Mouse (Mus musculus): Measurements from ENCODE around the gene Zdhhc5. TPM values are rescaled to one million over a fixed set of nuclear protein-coding genes. Genes with fewer than 3 reads are reported as not detected.
A peak's percentile ranks its signal among the peaks of the same experiment; 100 is the strongest.
"Not testable (repeated sequence)": the region's sequence is repeated elsewhere in the genome, so short reads cannot be mapped to it uniquely, and the experiment has no call there.

Gene Zdhhc5
- polyA plus RNA-seq, 2 experiments from 2014 or later = 10.1 to 12.5 TPM

DNA sequence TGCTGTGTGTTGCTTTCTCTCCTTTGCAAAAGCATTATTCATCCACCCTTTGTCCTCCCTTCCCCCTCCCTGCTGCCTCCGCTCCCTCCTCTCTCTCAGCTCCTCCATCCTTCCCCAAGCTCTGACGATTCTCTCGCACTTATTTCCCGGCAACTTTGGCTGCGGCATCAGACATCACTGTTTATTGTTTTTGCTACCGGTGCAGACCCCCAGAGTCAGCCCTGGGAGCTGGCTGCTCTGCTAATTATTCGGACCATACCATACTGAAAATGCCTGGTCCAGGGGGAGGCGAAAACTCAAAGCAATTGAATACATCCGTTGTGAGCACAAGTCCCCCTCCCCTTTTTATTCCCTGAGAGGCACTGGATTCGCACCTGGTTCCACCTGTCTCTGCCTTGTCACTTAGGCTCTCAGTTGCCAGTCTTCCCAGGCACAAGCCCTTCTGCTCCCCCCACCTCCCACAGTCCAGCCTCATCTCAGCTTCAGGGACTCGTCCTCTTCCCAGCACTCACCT, 19.4 kb upstream of the Zdhhc5 start:
- ATAC-seq = peak; percentile 33

- ATAC-seq = peak; percentile 84
Observed at GRCm38 (mm10) chr2:84733579-84734300, 18.8 kb upstream of the Zdhhc5 start, which contains the start of gene Ypel4. Gene Ypel4, plus strand, starts transcription at chr2:84734058.

GRCm38 (mm10) chr2:84732394-84732793, 17.4 kb upstream of the Zdhhc5 start:
- no peak for ATAC-seq

GRCm38 (mm10) chr2:84731206-84731605, 16.2 kb upstream of the Zdhhc5 start:
- no peak for ATAC-seq

DNA sequence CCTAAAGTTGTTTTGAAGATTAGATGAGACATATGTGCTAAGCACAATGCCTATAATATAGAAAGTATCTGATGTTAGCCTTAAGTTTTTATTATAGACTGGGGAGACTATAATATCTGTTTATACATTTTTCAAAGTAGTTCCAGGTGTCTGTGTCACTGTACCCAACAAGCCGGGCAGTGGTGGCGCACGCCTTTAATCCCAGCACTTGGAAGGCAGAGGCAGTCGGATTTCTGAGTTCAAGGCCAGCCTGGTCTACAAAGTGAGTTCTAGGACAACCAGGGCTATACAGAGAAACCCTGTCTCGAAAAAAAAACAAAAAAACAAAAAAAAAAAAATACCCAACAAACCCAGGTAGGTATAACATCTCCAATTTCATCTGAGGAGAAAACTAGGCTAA, 13.2 kb upstream of the Zdhhc5 start:
- ATAC-seq = not testable (repeated sequence)

GRCm38 (mm10) chr2:84727172-84727858, 12.3 kb upstream of the Zdhhc5 start, which contains the start of gene Clp1:
Gene Clp1, minus strand, starts transcription at chr2:84727350.
- ATAC-seq = peak; percentile 98

DNA sequence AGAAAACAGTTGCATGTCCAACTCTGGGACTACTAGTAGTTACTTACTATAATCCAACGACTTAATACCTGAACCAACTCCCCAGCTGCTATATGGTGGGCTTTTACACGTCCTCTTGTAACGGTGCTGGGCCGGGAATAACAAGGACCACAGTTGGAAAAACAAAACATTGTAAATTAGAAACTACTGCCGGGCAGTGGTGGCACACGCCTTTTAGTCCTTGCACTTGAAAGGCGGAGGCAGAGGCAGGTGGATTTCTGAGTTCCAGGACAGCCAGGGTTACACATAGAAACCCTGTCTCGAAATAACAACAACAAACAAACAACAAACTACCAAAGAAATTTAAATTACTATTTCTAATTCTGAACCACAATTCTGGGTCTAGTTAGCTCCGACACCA, 11.7 kb upstream of the Zdhhc5 start:
- ATAC-seq = no peak

DNA sequence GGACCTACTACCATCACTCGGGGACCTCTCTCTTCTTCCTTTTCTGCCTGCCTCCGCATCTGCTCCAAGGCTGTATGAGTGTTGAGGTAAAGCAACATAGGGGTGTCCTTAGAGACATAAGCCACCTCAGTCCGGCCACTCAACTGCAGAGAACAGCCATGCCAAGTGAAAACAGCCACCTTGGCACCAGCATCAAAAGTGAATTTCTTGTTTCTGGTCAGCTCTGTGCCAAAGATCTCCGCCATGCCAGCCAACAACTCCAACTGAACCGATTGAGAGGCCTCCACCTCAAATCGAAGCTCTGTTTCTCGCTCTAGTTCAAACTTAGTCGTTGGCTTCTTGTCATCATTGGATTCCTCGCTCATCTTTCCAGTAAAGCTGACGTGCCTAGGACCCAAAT, 10.8 kb upstream of the Zdhhc5 start:
- ATAC-seq = no peak

DNA sequence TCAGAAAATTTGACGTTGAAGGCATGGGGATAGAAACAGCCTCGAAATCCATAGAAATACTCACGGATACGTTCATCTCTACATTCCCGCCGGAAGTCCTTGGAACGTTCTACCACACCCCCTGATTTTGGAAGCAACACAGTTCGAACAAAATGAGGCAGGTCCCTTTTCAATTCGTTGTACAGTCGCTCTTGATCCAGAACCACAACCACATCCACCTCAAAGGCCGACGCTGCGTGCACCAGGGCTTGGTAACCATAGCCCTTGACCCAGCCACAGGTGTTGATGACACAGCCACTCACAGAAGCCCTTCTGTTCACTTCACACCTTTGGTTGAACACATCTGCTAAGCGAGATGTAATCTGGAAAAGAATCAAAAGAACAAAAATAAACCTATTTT, 8.9 kb upstream of the Zdhhc5 start:
- ATAC-seq = no peak

DNA sequence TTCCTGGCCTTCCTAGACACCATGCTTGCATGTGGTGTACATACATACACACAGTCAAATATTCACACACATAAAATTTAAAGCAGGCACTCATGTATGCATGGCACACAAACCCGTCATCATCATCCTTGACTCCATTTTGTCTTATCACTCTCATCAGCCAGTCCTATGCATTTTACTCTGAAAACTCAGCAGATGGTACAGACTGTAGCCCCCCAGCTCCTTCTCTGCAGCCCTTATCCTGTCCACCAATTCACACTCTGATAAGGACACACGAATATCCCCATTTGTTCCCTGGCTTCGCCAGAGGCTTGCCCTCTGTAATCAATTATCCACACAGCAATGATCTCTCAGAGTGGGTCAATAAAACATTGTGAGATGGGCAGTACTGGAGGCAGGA, 6.2 kb upstream of the Zdhhc5 start:
- no peak for ATAC-seq

GRCm38 (mm10) chr2:84720718-84721117, 5.7 kb upstream of the Zdhhc5 start:
- no peak for ATAC-seq

GRCm38 (mm10) chr2:84717357-84717756, 2.4 kb upstream of the Zdhhc5 start:
- no peak for ATAC-seq

GRCm38 (mm10) chr2:84716423-84717355, 1.7 kb upstream of the Zdhhc5 start:
- no peak for ATAC-seq

- ATAC-seq = peak; percentile 87
Observed at GRCm38 (mm10) chr2:84715562-84716361, 782 bp upstream of the Zdhhc5 start.

- peak; percentile 3 for ATAC-seq
Observed at GRCm38 (mm10) chr2:84714422-84714810, 564 bp downstream of the Zdhhc5 start.

DNA sequence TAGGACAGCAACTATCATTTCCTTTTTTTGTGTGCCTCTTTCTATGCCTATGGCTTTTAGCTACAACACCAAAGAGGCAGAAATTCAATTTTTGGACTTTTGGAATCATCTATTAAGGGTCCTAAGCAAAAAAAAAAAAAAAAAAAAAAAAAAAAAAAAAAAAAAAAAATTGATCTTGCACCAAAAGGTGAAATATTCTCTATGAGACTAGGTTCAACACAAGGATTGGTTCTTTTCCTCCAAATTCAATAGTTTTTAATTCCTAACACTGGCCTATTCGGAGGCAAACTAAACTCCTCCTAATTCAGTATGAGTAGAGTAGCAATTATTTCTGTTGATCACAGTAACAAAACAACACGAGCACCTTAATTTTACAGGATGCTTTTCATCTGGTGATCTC, 3.1 kb downstream of the Zdhhc5 start:
- no peak for ATAC-seq

GRCm38 (mm10) chr2:84707523-84707922, 7.5 kb downstream of the Zdhhc5 start:
- no peak for ATAC-seq

DNA sequence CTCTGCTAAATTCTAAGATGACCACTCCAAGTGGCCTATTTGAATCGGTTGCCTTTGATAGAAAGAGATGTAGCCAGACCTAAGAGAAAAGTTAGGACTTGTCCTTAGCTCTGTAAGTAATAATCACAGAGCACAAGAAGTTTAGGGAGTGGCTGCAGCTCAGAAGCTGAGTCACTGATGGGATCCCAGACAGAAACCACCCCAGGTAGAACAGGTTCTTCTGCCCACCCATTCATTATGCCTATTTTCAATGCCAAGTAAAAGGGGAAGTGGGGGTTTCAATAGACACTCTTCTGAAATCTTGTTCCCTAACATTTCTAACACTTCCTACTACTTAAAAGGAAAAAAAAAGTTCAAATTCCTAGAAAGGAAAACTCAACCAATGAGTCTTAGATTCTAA, 9.7 kb downstream of the Zdhhc5 start:
- no peak for ATAC-seq

- no peak for ATAC-seq
Observed at GRCm38 (mm10) chr2:84704329-84704728, 10.7 kb downstream of the Zdhhc5 start.

DNA sequence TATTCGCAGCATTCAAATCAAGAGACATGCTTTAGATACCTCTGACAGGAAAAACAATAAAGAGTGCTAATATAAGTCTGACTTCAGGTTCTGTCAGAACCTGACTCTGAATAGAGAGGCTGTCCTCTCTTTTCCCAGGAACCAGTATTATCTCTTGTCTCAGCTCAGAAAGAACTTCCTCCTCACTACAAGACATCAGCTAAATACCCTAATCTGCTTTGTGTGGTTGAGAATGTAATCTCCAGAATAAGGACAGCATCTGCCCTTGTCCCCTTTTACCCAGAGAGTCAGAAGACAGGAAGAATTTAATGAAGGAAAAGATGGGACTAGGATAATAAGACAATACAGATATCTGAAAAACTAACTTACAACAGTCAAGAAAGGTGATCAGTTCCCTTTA, 11.5 kb downstream of the Zdhhc5 start:
- no peak for ATAC-seq

DNA sequence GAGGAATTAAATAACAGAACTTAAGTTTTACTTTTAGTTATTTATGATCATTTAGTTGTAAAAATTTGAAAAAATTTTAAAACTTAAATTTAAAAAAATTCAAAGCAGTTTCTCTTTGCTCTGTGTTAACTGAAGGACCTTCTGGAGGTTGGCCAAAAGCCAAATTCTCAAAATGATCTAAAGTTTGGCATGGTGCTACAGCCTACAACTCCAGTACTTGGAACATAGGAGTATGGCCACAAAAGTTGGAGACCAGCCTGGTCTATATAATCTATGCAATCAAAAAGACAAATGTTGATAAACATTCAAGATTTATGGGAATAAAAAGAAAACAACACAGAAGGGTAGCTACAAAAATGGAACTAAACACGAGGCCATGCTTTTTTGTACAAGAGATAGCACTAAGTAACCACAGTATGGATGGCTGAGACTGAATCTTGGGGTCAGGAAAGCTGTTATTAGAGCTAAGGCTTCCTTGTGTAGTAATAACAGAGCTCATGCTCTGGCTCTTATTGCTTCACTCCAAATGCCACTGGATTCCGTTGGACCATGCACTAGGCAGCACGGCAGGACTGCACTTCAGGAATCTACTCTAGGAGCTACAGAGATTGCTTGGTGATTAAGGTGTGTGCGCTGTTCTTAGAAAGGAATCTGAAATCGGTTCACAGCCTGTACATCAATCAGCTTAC, 19.8 kb downstream of the Zdhhc5 start:
- ATAC-seq = peak; percentile 25
